Mouse (Mus musculus): Measurements from ENCODE around the gene Fdxacb1. TPM values are rescaled to one million over a fixed set of nuclear protein-coding genes. Genes with fewer than 3 reads are reported as not detected.
A peak's percentile ranks its signal among the peaks of the same experiment; 100 is the strongest.

Fdxacb1 gene
- polyA plus RNA-seq, 2 experiments = 7.4 to 10.6 TPM

GRCm38 (mm10) chr9:50774991-50775612, 7.1 kb downstream of the Fdxacb1 start, which contains the start of the genes Alg9 and 1110032A03Rik:
Gene Alg9 (plus strand): TSS chr9:50775019.
Gene 1110032A03Rik (minus strand): TSS chr9:50775520.
- Histone ChIP-seq H3K4me3 (replicated peaks; ENCODE audit: low read length) (peak within 1 kb of the TSS; percentile 92), H3K4me1 (ENCODE audit: control insufficient read depth, insufficient read depth, low read length) (peaks cover 7% of the 10 kb centered on the region), H3K27me3 (ENCODE audit: control insufficient read depth, insufficient read depth, low read length) (no peaks in the 10 kb centered on the region), H3K27ac (replicated peaks; ENCODE audit: low read depth, low read length) (peak within 1 kb of the TSS; percentile 85), H3K9me3 (ENCODE audit: control insufficient read depth, low read length) (no peaks in the 10 kb centered on the region), H3K4me2 (replicated peaks; ENCODE audit: low read depth, low read length, severe bottlenecking) (peak within 1 kb of the TSS; percentile 74), H3K36me3 (ENCODE audit: control insufficient read depth, insufficient read depth, low read length) (peaks cover 30% of the 10 kb centered on the region), H3K9ac (ENCODE audit: low read depth, low read length, severe bottlenecking) (peak within 1 kb of the TSS; percentile 89)
- WGBS = 2% methylated on average over 23 of the region's 51 CpGs
- TF ChIP-seq POLR2A (IDR thresholded peaks at IDR 0.05; ENCODE audit: borderline replicate concordance, extremely low read depth, insufficient read depth, insufficient read length) = peak; percentile 45; the same call in 1 of the 2 replicates
- ATAC-seq (ENCODE audit: low FRiP score, low read depth) (peak; percentile 82), DNase-seq (ENCODE audit: low spot score) (peak; percentile 88)

GRCm38 (mm10) chr9:50775662-50776126, 7.7 kb downstream of the Fdxacb1 start:
- no peak for TF ChIP-seq POLR2A (IDR thresholded peaks at IDR 0.05; ENCODE audit: borderline replicate concordance, extremely low read depth, insufficient read depth, insufficient read length)

GRCm38 (mm10) chr9:50776162-50776760, 8.2 kb downstream of the Fdxacb1 start:
- Histone ChIP-seq H3K27me3 (ENCODE audit: control insufficient read depth, insufficient read depth, low read length) (no peaks in the 10 kb centered on the region), H3K36me3 (ENCODE audit: control insufficient read depth, insufficient read depth, low read length) (peaks cover 41% of the 10 kb centered on the region), H3K9me3 (ENCODE audit: control insufficient read depth, low read length) (no peaks in the 10 kb centered on the region), H3K4me1 (ENCODE audit: control insufficient read depth, insufficient read depth, low read length) (peaks cover 7% of the 10 kb centered on the region), H3K9ac (ENCODE audit: low read depth, low read length, severe bottlenecking) (peak overlapping the region; percentile 89), H3K4me3 (replicated peaks; ENCODE audit: low read length) (peak overlapping the region; percentile 92), H3K4me2 (replicated peaks; ENCODE audit: low read depth, low read length, severe bottlenecking) (peak overlapping the region; percentile 74), H3K27ac (replicated peaks; ENCODE audit: low read depth, low read length) (no peak overlapping the region)
- TF ChIP-seq POLR2A (IDR thresholded peaks at IDR 0.05; ENCODE audit: borderline replicate concordance, extremely low read depth, insufficient read depth, insufficient read length) = no peak
- DNase-seq (ENCODE audit: low spot score) (no peak), ATAC-seq (ENCODE audit: low FRiP score, low read depth) (no peak)
- 54% methylated on average over 11 of the region's 11 CpGs for WGBS

More at GRCm38 (mm10) chr9:50775662-50776126, 7.7 kb downstream of the Fdxacb1 start:
- Histone ChIP-seq H3K4me2 (replicated peaks; ENCODE audit: low read depth, low read length, severe bottlenecking) (peak overlapping the region; percentile 74), H3K9me3 (ENCODE audit: control insufficient read depth, low read length) (no peaks in the 10 kb centered on the region), H3K27me3 (ENCODE audit: control insufficient read depth, insufficient read depth, low read length) (no peaks in the 10 kb centered on the region), H3K4me1 (ENCODE audit: control insufficient read depth, insufficient read depth, low read length) (peaks cover 7% of the 10 kb centered on the region), H3K36me3 (ENCODE audit: control insufficient read depth, insufficient read depth, low read length) (peaks cover 35% of the 10 kb centered on the region), H3K4me3 (replicated peaks; ENCODE audit: low read length) (peak overlapping the region; percentile 92), H3K27ac (replicated peaks; ENCODE audit: low read depth, low read length) (peak overlapping the region; percentile 85), H3K9ac (ENCODE audit: low read depth, low read length, severe bottlenecking) (peak overlapping the region; percentile 89)
- ATAC-seq (ENCODE audit: low FRiP score, low read depth) = peak; percentile 62
- WGBS = under 1% methylated on average over 18 of the region's 30 CpGs
- no peak for DNase-seq (ENCODE audit: low spot score)

GRCm38 (mm10) chr9:50782155-50782554, 14.1 kb downstream of the Fdxacb1 start:
- no peaks in the 10 kb centered on the region for H3K4me1 ChIP-seq (ENCODE audit: control insufficient read depth, insufficient read depth, low read length)
- no peak overlapping the region for H3K4me2 ChIP-seq (replicated peaks; ENCODE audit: low read depth, low read length, severe bottlenecking)
- no peak overlapping the region for H3K9ac ChIP-seq (ENCODE audit: low read depth, low read length, severe bottlenecking)
- DNase-seq (ENCODE audit: low spot score) (no peak), ATAC-seq (ENCODE audit: low FRiP score, low read depth) (no peak)
- H3K4me3 ChIP-seq (replicated peaks; ENCODE audit: low read length) = no peak overlapping the region
- TF ChIP-seq POLR2A (IDR thresholded peaks at IDR 0.05; ENCODE audit: borderline replicate concordance, extremely low read depth, insufficient read depth, insufficient read length) = no peak
- no peaks in the 10 kb centered on the region for H3K27me3 ChIP-seq (ENCODE audit: control insufficient read depth, insufficient read depth, low read length)
- H3K27ac ChIP-seq (replicated peaks; ENCODE audit: low read depth, low read length) = no peak overlapping the region
- peaks cover 85% of the 10 kb centered on the region for H3K36me3 ChIP-seq (ENCODE audit: control insufficient read depth, insufficient read depth, low read length)
- H3K9me3 ChIP-seq (ENCODE audit: control insufficient read depth, low read length) = no peaks in the 10 kb centered on the region
- 68% methylated on average over 2 of the region's 2 CpGs for WGBS

- Histone ChIP-seq H3K9me3 (ENCODE audit: control insufficient read depth, low read length) (no peaks in the 10 kb centered on the region), H3K4me1 (ENCODE audit: control insufficient read depth, insufficient read depth, low read length) (no peaks in the 10 kb centered on the region), H3K27ac (replicated peaks; ENCODE audit: low read depth, low read length) (no peak overlapping the region), H3K4me3 (replicated peaks; ENCODE audit: low read length) (no peak overlapping the region), H3K36me3 (ENCODE audit: control insufficient read depth, insufficient read depth, low read length) (peaks cover 46% of the 10 kb centered on the region), H3K27me3 (ENCODE audit: control insufficient read depth, insufficient read depth, low read length) (no peaks in the 10 kb centered on the region), H3K9ac (ENCODE audit: low read depth, low read length, severe bottlenecking) (no peak overlapping the region), H3K4me2 (replicated peaks; ENCODE audit: low read depth, low read length, severe bottlenecking) (no peak overlapping the region)
- DNase-seq (ENCODE audit: low spot score) = no peak
- no peak for TF ChIP-seq POLR2A (IDR thresholded peaks at IDR 0.05; ENCODE audit: borderline replicate concordance, extremely low read depth, insufficient read depth, insufficient read length)
- WGBS = 80% methylated on average over 3 of the region's 3 CpGs
- ATAC-seq (ENCODE audit: low FRiP score, low read depth) = no peak
These were observed 27.2 kb downstream of the Fdxacb1 start for GRCm38 (mm10) chr9:50795266-50795665.
